ENCODE assay signal across 20 mouse cellular contexts in genomic region chr7:29807046-29807445, GRCm38 (mm10).
"Had no signal": no experiment of that assay in that cellular context is flagged by ENCODE, and none has a peak within 500 bp of the region (broad histone marks: within the 10 kb centered on the region; RNA-seq: fewer than 3 reads in every experiment).

No protein-coding gene starts in this region.

- H3K9me3 ChIP-seq: heart, embryonic 12.5 days; hindbrain, embryonic 12.5 days; intestine, embryonic 15.5 days; limb, embryonic 13.5 days; limb, embryonic 15.5 days; liver, embryonic 12.5 days had no signal

- H3K4me3 ChIP-seq: gastrocnemius, adult 2 months; heart, adult 2 months; heart, embryonic 12.5 days; hindbrain, embryonic 10.5 days; hindbrain, embryonic 12.5 days; intestine, embryonic 15.5 days; limb, embryonic 13.5 days; limb, embryonic 15.5 days; liver, embryonic 12.5 days had no signal

- H3K4me1 ChIP-seq: heart, embryonic 12.5 days; hindbrain, embryonic 10.5 days; hindbrain, embryonic 12.5 days; intestine, embryonic 15.5 days; limb, embryonic 13.5 days; limb, embryonic 15.5 days; liver, embryonic 12.5 days had no signal

- H3K27ac ChIP-seq: gastrocnemius, adult 2 months; heart, adult 2 months; hindbrain, embryonic 10.5 days; hindbrain, embryonic 12.5 days; hindbrain, embryonic 14.5 days; intestine, embryonic 15.5 days; limb, embryonic 13.5 days; limb, embryonic 15.5 days; liver, embryonic 12.5 days; liver, embryonic 14.5 days had no signal

- DNase-seq: gastrocnemius, adult 2 months; gastrocnemius, postnatal 10 days; gastrocnemius, postnatal 25 days; heart, adult 2 months; kidney, adult 18-20 months; kidney, adult 8-10 months; kidney, postnatal 14 days; kidney, postnatal 36 days; layer of hippocampus, adult 9-11 months; layer of hippocampus, postnatal 36 days; left cerebral cortex, postnatal 4 days had no signal

- H3K36me3 ChIP-seq: heart, embryonic 12.5 days; intestine, embryonic 15.5 days; limb, embryonic 15.5 days; liver, embryonic 12.5 days had no signal

- H3K27me3 ChIP-seq: heart, embryonic 12.5 days; hindbrain, embryonic 12.5 days; intestine, embryonic 15.5 days; limb, embryonic 13.5 days; limb, embryonic 15.5 days; liver, embryonic 12.5 days had no signal
